Mouse (Mus musculus) lung, embryonic 14.5 days (tissue): ENCODE data around the gene Myo1h. TPM values are rescaled to one million over a fixed set of nuclear protein-coding genes. Genes with fewer than 3 reads are reported as not detected.

ENCODE experiments used
- ATAC-seq: fragments of 200-750 bp; cut with Nextera tagmentation; 2 replicates; pipeline ENCODE4 v1.8.0; 2017; ENCODE audit warnings: mild to moderate bottlenecking, moderate TSS enrichment, moderate library complexity; ENCODE audit not compliant: insufficient read depth
- DNase-seq: peaks from one replicate; pipeline ENCODE4 v3.0.0-alpha.2; 2015
- H3K27ac ChIP-seq: fragments of 300-500 bp; sonication (generic); 2 replicates; pipeline ENCODE4 v1.5.1; 2014; ENCODE audit warnings: low read depth, mild to moderate bottlenecking, moderate library complexity
- H3K27me3 ChIP-seq: fragments of 300-500 bp; sonication (generic); 2 replicates; pipeline ENCODE4 v1.6.1; 2014; ENCODE audit warnings: low read length, control low read depth; ENCODE audit not compliant: insufficient read depth
- H3K36me3 ChIP-seq: fragments of 300-500 bp; sonication (generic); 2 replicates; pipeline ENCODE4 v1.6.1; 2014; ENCODE audit warnings: control low read depth; ENCODE audit not compliant: insufficient read depth
- H3K4me1 ChIP-seq: fragments of 300-500 bp; sonication (generic); 2 replicates; pipeline ENCODE4 v1.6.1; 2014; ENCODE audit warnings: antibody characterized with exemption, control low read depth; ENCODE audit not compliant: insufficient read depth
- H3K4me2 ChIP-seq: fragments of 300-500 bp; sonication (generic); 2 replicates; pipeline ENCODE4 v1.6.1; 2014; ENCODE audit warnings: mild to moderate bottlenecking
- H3K4me3 ChIP-seq: fragments of 300-500 bp; sonication (generic); 2 replicates; pipeline ENCODE4 v1.5.1; 2014; ENCODE audit warnings: low read depth, low read length
- H3K9ac ChIP-seq: fragments of 300-500 bp; sonication (generic); 2 replicates; pipeline ENCODE4 v1.6.1; 2014
- H3K9me3 ChIP-seq: fragments of 300-500 bp; sonication (generic); 2 replicates; pipeline ENCODE4 v1.6.1; 2016; ENCODE audit warnings: low read depth, low read length, control low read depth
- CTCF ChIP-seq: IDR thresholded peaks from 2 replicates; pipeline ENCODE4 v1.5.1; 2016; ENCODE audit warnings: antibody characterized with exemption, low read depth
- WGBS: fragments of 180-500 bp; shearing (Covaris S2); extraction: QIAGEN DNeasy Blood & Tissue Kit; methylation state at CpG from one replicate; pipeline ENCODE4 v1.1.7; 2014; 5-methylcytosine and 5-hydroxymethylcytosine counted together
- polyA plus RNA-seq: library from polyadenylated mRNA; unstranded; fragments of >200 nt; fragmentation: Nextera tagmentation; extraction: Ambion mirVana; gene quantifications from 2 replicates; pipeline ENCODE4 v1.2.1, GENCODE M21; 2014

Gene Myo1h
- polyA plus RNA-seq, 1 experiment from 2014 or later, result 2.5 TPM

GRCm38 (mm10) chr5:114268646-114269045, 20.3 kb upstream of the Myo1h start:
- peak; percentile 56 for DNase-seq
- no peak overlapping the region for H3K4me2 ChIP-seq
- H3K4me1 ChIP-seq, result no peaks in the 10 kb centered on the region
- peak; percentile 67; the same call in 1 of the 2 replicates for ATAC-seq
- no peak overlapping the region for H3K9ac ChIP-seq
- 23% methylated on average over 7 of the region's 7 CpGs for WGBS
- no peaks in the 10 kb centered on the region for H3K36me3 ChIP-seq
- H3K4me3 ChIP-seq, result no peak overlapping the region
- TF ChIP-seq CTCF, result no peak
- H3K27ac ChIP-seq, result no peak overlapping the region
- peaks cover 33% of the 10 kb centered on the region for H3K27me3 ChIP-seq
- no peaks in the 10 kb centered on the region for H3K9me3 ChIP-seq

- ATAC-seq (no peak), DNase-seq (no peak)
- H3K27me3 ChIP-seq, result peaks cover 42% of the 10 kb centered on the region
- 57% methylated on average over 7 of the region's 7 CpGs for WGBS
- no peaks in the 10 kb centered on the region for H3K36me3 ChIP-seq
- no peak overlapping the region for H3K9ac ChIP-seq
- H3K4me3 ChIP-seq, result no peak overlapping the region
- H3K4me2 ChIP-seq, result no peak overlapping the region
- H3K9me3 ChIP-seq, result no peaks in the 10 kb centered on the region
- no peak for TF ChIP-seq CTCF
- no peak overlapping the region for H3K27ac ChIP-seq
- H3K4me1 ChIP-seq, result no peaks in the 10 kb centered on the region
Measured at GRCm38 (mm10) chr5:114269499-114269898, 19.5 kb upstream of the Myo1h start.

DNA sequence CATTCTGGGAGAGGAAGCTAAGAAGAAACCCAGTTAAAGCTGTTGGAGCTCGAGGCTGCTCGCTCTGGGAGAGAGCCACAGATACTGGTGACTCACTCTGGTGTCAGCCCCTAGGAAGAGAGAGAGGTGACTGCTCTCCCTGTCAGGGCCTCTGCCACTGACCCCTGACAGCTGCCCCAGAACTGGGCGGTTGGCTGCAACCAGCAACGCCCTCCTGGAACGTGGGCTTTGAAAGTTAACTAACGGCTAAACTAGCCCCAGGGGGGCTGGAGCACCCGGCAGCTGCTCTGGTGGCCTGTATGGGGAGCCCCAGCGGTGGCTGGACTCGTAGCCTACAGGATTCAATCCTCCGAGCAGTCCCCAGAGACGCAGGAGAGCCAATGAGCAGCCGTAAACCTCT, 19.0 kb upstream of the Myo1h start:
- Histone ChIP-seq H3K36me3 (no peaks in the 10 kb centered on the region), H3K4me3 (no peak overlapping the region), H3K4me2 (no peak overlapping the region), H3K9me3 (no peaks in the 10 kb centered on the region), H3K27ac (no peak overlapping the region), H3K27me3 (peaks cover 47% of the 10 kb centered on the region), H3K9ac (no peak overlapping the region), H3K4me1 (no peaks in the 10 kb centered on the region)
- TF ChIP-seq CTCF, result no peak
- DNase-seq (no peak), ATAC-seq (no peak)
- WGBS, result 11% methylated on average over 12 of the region's 12 CpGs

DNA sequence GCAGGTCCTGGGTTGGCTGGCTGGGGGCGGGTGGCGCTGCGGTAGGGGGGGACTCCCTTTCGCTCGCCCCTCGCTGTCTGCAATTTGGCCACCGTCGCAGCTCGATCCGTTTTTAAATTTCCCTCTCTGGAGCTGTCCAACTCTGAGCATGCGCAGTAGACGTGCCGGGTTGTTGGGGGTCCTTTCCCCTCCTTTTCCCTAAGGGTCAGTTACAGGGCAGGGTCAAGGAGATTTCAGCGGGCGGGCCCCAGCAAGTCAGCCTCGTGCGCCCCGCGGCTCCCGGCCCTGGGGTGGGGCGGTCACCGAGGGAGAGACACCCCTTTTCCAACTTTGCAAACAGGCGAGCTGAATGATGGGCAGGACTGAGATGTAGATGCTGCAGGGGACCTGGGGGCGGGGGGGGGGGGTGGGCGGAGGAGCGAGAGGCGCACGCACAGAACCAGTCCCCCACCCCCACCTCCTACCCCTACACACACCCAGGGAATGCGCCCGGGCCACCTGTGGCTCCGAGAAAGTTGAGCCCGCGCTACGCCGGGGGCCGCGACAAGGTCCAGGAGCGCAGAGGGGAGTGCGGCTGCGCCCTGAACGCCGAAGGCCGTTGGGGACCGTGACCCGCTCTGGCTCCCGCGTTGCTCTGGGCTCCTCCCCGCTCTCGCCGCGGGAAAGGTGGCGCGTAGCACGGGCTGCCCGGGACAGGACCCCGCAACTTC, 15.1 kb upstream of the Myo1h start, which contains the start of gene Foxn4:
Foxn4 (minus strand) TSS at position 115 of the 710 bp plus-strand sequence.
- H3K4me2 ChIP-seq, result peak within 1 kb of the TSS; percentile 59
- H3K4me3 ChIP-seq, result peak within 1 kb of the TSS; percentile 31
- peaks cover 72% of the 10 kb centered on the region for H3K27me3 ChIP-seq
- H3K4me1 ChIP-seq, result no peaks in the 10 kb centered on the region
- no peak for ATAC-seq
- no peak within 1 kb of the TSS for H3K27ac ChIP-seq
- DNase-seq, result peak; percentile 45
- TF ChIP-seq CTCF, result no peak
- H3K36me3 ChIP-seq, result no peaks in the 10 kb centered on the region
- no peaks in the 10 kb centered on the region for H3K9me3 ChIP-seq
- WGBS, result under 1% methylated on average over 55 of the region's 56 CpGs
- no peak within 1 kb of the TSS for H3K9ac ChIP-seq

DNA sequence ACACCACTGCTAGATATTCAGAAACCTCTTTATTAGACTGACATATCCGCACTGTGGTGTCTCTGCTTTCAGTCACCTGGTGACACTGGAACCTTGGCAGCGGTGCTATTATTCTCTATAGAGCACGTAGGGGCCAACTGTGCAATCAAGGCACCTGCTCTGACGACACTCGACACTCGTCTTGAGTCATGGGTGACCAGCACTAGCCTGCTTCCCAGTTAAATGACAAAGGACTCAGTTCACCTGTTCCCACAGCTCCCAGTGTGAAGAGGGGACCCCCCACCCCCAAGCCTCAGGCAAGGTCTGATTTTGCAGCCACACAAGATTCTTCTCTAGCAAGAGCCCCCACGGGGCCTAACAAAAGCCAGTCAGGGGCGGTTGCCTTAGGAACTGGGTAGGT, 13.6 kb upstream of the Myo1h start:
- H3K9me3 ChIP-seq, result no peaks in the 10 kb centered on the region
- H3K4me3 ChIP-seq, result no peak overlapping the region
- no peak overlapping the region for H3K4me2 ChIP-seq
- no peak for TF ChIP-seq CTCF
- no peak for DNase-seq
- H3K27ac ChIP-seq, result no peak overlapping the region
- ATAC-seq, result no peak
- no peaks in the 10 kb centered on the region for H3K36me3 ChIP-seq
- H3K27me3 ChIP-seq, result peaks cover 73% of the 10 kb centered on the region
- WGBS, result 26% methylated on average over 8 of the region's 8 CpGs
- H3K4me1 ChIP-seq, result no peaks in the 10 kb centered on the region
- no peak overlapping the region for H3K9ac ChIP-seq

DNA sequence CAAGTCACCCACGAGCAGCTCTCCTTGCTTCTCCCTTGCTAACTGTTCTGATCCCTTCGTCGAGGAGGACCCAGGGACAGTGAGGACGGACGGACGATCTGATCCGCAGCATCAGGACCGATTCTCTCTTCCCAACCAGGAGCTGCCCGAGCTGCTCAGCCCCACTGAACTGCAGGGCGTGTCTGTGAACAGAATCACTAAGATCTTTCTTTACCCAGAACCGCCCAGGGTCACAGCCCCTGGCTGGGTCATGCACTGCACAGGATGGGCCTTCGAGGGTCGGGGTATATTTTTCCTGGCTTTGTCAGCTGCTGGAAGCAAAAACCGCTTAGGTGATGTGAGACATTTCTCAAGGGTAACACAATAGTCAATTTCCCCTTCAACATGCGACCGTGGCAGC, 13.0 kb upstream of the Myo1h start:
- Histone ChIP-seq H3K4me1 (no peaks in the 10 kb centered on the region), H3K4me2 (no peak overlapping the region), H3K27ac (no peak overlapping the region), H3K27me3 (peaks cover 69% of the 10 kb centered on the region), H3K36me3 (no peaks in the 10 kb centered on the region), H3K4me3 (no peak overlapping the region), H3K9ac (no peak overlapping the region), H3K9me3 (no peaks in the 10 kb centered on the region)
- DNase-seq, result no peak
- TF ChIP-seq CTCF, result no peak
- no peak for ATAC-seq
- WGBS, result 33% methylated on average over 16 of the region's 16 CpGs

- H3K4me2 ChIP-seq, result no peak overlapping the region
- no peaks in the 10 kb centered on the region for H3K36me3 ChIP-seq
- ATAC-seq, result no peak
- H3K27ac ChIP-seq, result no peak overlapping the region
- H3K27me3 ChIP-seq, result peaks cover 34% of the 10 kb centered on the region
- no peak overlapping the region for H3K9ac ChIP-seq
- no peaks in the 10 kb centered on the region for H3K4me1 ChIP-seq
- no peaks in the 10 kb centered on the region for H3K9me3 ChIP-seq
- WGBS, result 40% methylated on average over 12 of the region's 12 CpGs
- no peak for DNase-seq
- no peak overlapping the region for H3K4me3 ChIP-seq
- no peak for TF ChIP-seq CTCF
Measured at GRCm38 (mm10) chr5:114279382-114280143, 9.4 kb upstream of the Myo1h start.
